Mouse (Mus musculus) lung, adult 10 weeks (tissue): ENCODE data around the gene Apobec1. TPM values are rescaled to one million over a fixed set of nuclear protein-coding genes. Genes with fewer than 3 reads are reported as not detected.

Experiments
- polyA plus RNA-seq: library from polyadenylated mRNA; stranded (reverse); fragments of 350-450 nt; fragmentation: Illumina TruSeq; extraction: RNeasy Lipid Tissue Mini Kit (QIAGEN cat#74804); gene quantifications from one replicate; pipeline ENCODE4 v1.2.3, GENCODE M21; 2014; ENCODE audit warnings: low read depth, low replicate concordance; ENCODE audit not compliant: insufficient read depth

The Apobec1 gene
- 10.6 TPM for polyA plus RNA-seq

GRCm38 (mm10) chr6:122602242-122602991 lies at the start of gene Apobec1:
TSS of gene Apobec1 (minus strand) at chr6:122602444.

GRCm38 (mm10) chr6:122626110-122626509 lies 23.9 kb upstream of the Apobec1 start, which contains the start of gene Dppa3:
TSS of gene Dppa3 (plus strand) at chr6:122626410.

GRCm38 (mm10) chr6:122609771-122610170 lies 7.5 kb upstream of the Apobec1 start, which contains the start of gene Gdf3:
TSS of gene Gdf3 (minus strand) at chr6:122610087.

GRCm38 (mm10) chr6:122553606-122554005 lies 48.6 kb downstream of the Apobec1 start, which contains the start of gene Aicda:
TSS of gene Aicda (plus strand) at chr6:122553801.

Other genes starting within 250 kb of the Apobec1 start
- 0.52 TPM for gene Rimklb, start 103.7 kb downstream of the Apobec1 start, polyA plus RNA-seq
- 61.4 TPM for gene Mfap5, start 96.6 kb downstream of the Apobec1 start, polyA plus RNA-seq
- gene Aicda, start 48.6 kb downstream of the Apobec1 start, polyA plus RNA-seq: 0.34 TPM
- 0.11 TPM for gene Gdf3, start 7.6 kb upstream of the Apobec1 start, polyA plus RNA-seq
- not detected for gene Dppa3, start 24.0 kb upstream of the Apobec1 start, polyA plus RNA-seq
- gene Nanog, start 105.0 kb upstream of the Apobec1 start, polyA plus RNA-seq: 0.11 TPM
- 2.6 TPM for gene Slc2a3, start 199.2 kb upstream of the Apobec1 start, polyA plus RNA-seq
- gene Foxj2, start 217.5 kb upstream of the Apobec1 start, polyA plus RNA-seq: 9.4 TPM